Mouse (Mus musculus): Measurements from ENCODE around the gene Qars. TPM values are rescaled to one million over a fixed set of nuclear protein-coding genes. Genes with fewer than 3 reads are reported as not detected.

Gene Qars
- polyA plus RNA-seq, 1 experiment from 2014 or later = 66.4 TPM

- ATAC-seq (ENCODE audit: low FRiP score, low TSS enrichment) (peak; percentile 33; the same call in 1 of the 2 replicates), DNase-seq (ENCODE audit: low spot score) (peak; percentile 36)
- Histone ChIP-seq H3K9ac (ENCODE audit: low read length) (peak overlapping the region; percentile 41; the same call in 1 of the 2 replicates), H3K36me3 (ENCODE audit: control insufficient read depth, insufficient read depth, low read length) (peaks cover 14% of the 10 kb centered on the region; the same call in 1 of the 2 replicates), H3K4me3 (ENCODE audit: low read depth, low read length) (no peak overlapping the region), H3K27ac (replicated peaks) (peak overlapping the region; percentile 93), H3K4me1 (replicated peaks; ENCODE audit: control insufficient read depth, insufficient read depth) (peaks cover 3% of the 10 kb centered on the region; the same call in 1 of the 2 replicates), H3K4me2 (replicated peaks; ENCODE audit: low read depth) (peak overlapping the region; percentile 63), H3K9me3 (ENCODE audit: control insufficient read depth, low read length) (no peaks in the 10 kb centered on the region), H3K27me3 (ENCODE audit: control insufficient read depth, insufficient read depth, low read length) (no peaks in the 10 kb centered on the region)
- WGBS = 32% methylated on average over 10 of the region's 10 CpGs
- TF ChIP-seq EP300 (optimal IDR thresholded peaks at IDR 0.05) (no peak), CTCF (IDR thresholded peaks at IDR 0.05; ENCODE audit: low read depth) (no peak)
Measured at GRCm38 (mm10) chr9:108462192-108462591, 45.3 kb upstream of the Qars start.

DNA sequence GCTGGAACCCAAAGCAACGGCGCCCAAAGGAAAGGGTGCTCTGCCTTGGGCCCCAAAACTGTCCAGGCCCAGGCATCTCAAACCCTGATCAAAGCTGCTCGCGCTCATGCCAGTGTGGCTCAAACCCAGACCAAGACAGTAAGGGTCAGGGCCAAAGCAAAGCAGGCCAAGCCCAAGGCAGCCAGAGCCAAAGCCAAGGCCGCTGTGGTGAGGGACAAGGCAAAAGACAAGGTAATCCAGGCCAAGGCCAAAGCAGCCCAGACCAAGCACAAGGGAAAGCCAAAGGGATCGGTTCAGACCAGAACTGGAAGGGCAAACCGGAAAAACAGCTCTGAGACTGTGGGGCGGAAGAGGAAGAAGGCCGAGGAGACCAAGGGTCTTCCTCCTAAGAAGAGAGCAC lies 43.8 kb upstream of the Qars start:
- peaks cover 3% of the 10 kb centered on the region; the same call in 1 of the 2 replicates for H3K4me1 ChIP-seq (replicated peaks; ENCODE audit: control insufficient read depth, insufficient read depth)
- no peaks in the 10 kb centered on the region for H3K9me3 ChIP-seq (ENCODE audit: control insufficient read depth, low read length)
- H3K4me2 ChIP-seq (replicated peaks; ENCODE audit: low read depth) = no peak overlapping the region
- H3K27me3 ChIP-seq (ENCODE audit: control insufficient read depth, insufficient read depth, low read length) = no peaks in the 10 kb centered on the region
- H3K9ac ChIP-seq (ENCODE audit: low read length) = no peak overlapping the region
- DNase-seq (ENCODE audit: low spot score) = no peak
- H3K36me3 ChIP-seq (ENCODE audit: control insufficient read depth, insufficient read depth, low read length) = peaks cover 14% of the 10 kb centered on the region; the same call in 1 of the 2 replicates
- no peak overlapping the region for H3K27ac ChIP-seq (replicated peaks)
- H3K4me3 ChIP-seq (ENCODE audit: low read depth, low read length) = no peak overlapping the region
- 93% methylated on average over 9 of the region's 9 CpGs for WGBS
- no peak for TF ChIP-seq CTCF (IDR thresholded peaks at IDR 0.05; ENCODE audit: low read depth)
- no peak for TF ChIP-seq EP300 (optimal IDR thresholded peaks at IDR 0.05)
- ATAC-seq (ENCODE audit: low FRiP score, low TSS enrichment) = no peak

- DNase-seq (ENCODE audit: low spot score) (no peak), ATAC-seq (ENCODE audit: low FRiP score, low TSS enrichment) (no peak)
- TF ChIP-seq EP300 (optimal IDR thresholded peaks at IDR 0.05) (no peak), CTCF (IDR thresholded peaks at IDR 0.05; ENCODE audit: low read depth) (no peak)
- H3K4me1 ChIP-seq (replicated peaks; ENCODE audit: control insufficient read depth, insufficient read depth) = peaks cover 3% of the 10 kb centered on the region; the same call in 1 of the 2 replicates
- no peaks in the 10 kb centered on the region for H3K9me3 ChIP-seq (ENCODE audit: control insufficient read depth, low read length)
- H3K4me2 ChIP-seq (replicated peaks; ENCODE audit: low read depth) = no peak overlapping the region
- H3K4me3 ChIP-seq (ENCODE audit: low read depth, low read length) = no peak overlapping the region
- peaks cover 14% of the 10 kb centered on the region; the same call in 1 of the 2 replicates for H3K36me3 ChIP-seq (ENCODE audit: control insufficient read depth, insufficient read depth, low read length)
- H3K27ac ChIP-seq (replicated peaks) = no peak overlapping the region
- 91% methylated on average over 2 of the region's 2 CpGs for WGBS
- H3K9ac ChIP-seq (ENCODE audit: low read length) = no peak overlapping the region
- no peaks in the 10 kb centered on the region for H3K27me3 ChIP-seq (ENCODE audit: control insufficient read depth, insufficient read depth, low read length)
Measured at GRCm38 (mm10) chr9:108466219-108466618, 41.3 kb upstream of the Qars start.

GRCm38 (mm10) chr9:108469430-108469829 lies 38.1 kb upstream of the Qars start:
- Histone ChIP-seq H3K4me1 (replicated peaks; ENCODE audit: control insufficient read depth, insufficient read depth) (no peaks in the 10 kb centered on the region), H3K4me3 (ENCODE audit: low read depth, low read length) (no peak overlapping the region), H3K27ac (replicated peaks) (no peak overlapping the region), H3K9ac (ENCODE audit: low read length) (no peak overlapping the region), H3K36me3 (ENCODE audit: control insufficient read depth, insufficient read depth, low read length) (peaks cover 3% of the 10 kb centered on the region; the same call in 1 of the 2 replicates), H3K9me3 (ENCODE audit: control insufficient read depth, low read length) (no peaks in the 10 kb centered on the region), H3K27me3 (ENCODE audit: control insufficient read depth, insufficient read depth, low read length) (no peaks in the 10 kb centered on the region), H3K4me2 (replicated peaks; ENCODE audit: low read depth) (no peak overlapping the region)
- DNase-seq (ENCODE audit: low spot score) (no peak), ATAC-seq (ENCODE audit: low FRiP score, low TSS enrichment) (no peak)
- 64% methylated on average over 5 of the region's 5 CpGs for WGBS
- TF ChIP-seq EP300 (optimal IDR thresholded peaks at IDR 0.05) (no peak), CTCF (IDR thresholded peaks at IDR 0.05; ENCODE audit: low read depth) (no peak)

- Histone ChIP-seq H3K4me3 (ENCODE audit: low read depth, low read length) (no peak overlapping the region), H3K9ac (ENCODE audit: low read length) (no peak overlapping the region), H3K27me3 (ENCODE audit: control insufficient read depth, insufficient read depth, low read length) (no peaks in the 10 kb centered on the region), H3K4me1 (replicated peaks; ENCODE audit: control insufficient read depth, insufficient read depth) (no peaks in the 10 kb centered on the region), H3K9me3 (ENCODE audit: control insufficient read depth, low read length) (no peaks in the 10 kb centered on the region), H3K36me3 (ENCODE audit: control insufficient read depth, insufficient read depth, low read length) (peaks cover 3% of the 10 kb centered on the region; the same call in 1 of the 2 replicates), H3K27ac (replicated peaks) (no peak overlapping the region), H3K4me2 (replicated peaks; ENCODE audit: low read depth) (no peak overlapping the region)
- no peak for DNase-seq (ENCODE audit: low spot score)
- TF ChIP-seq CTCF (IDR thresholded peaks at IDR 0.05; ENCODE audit: low read depth) (no peak), EP300 (optimal IDR thresholded peaks at IDR 0.05) (no peak)
- WGBS = 48% methylated on average over 4 of the region's 4 CpGs
- no peak for ATAC-seq (ENCODE audit: low FRiP score, low TSS enrichment)
Measured at GRCm38 (mm10) chr9:108469845-108470244, 37.7 kb upstream of the Qars start.

- no peaks in the 10 kb centered on the region for H3K36me3 ChIP-seq (ENCODE audit: control insufficient read depth, insufficient read depth, low read length)
- 56% methylated on average over 1 of the region's 1 CpGs for WGBS
- no peak for ATAC-seq (ENCODE audit: low FRiP score, low TSS enrichment)
- DNase-seq (ENCODE audit: low spot score) = no peak
- H3K9ac ChIP-seq (ENCODE audit: low read length) = no peak overlapping the region
- H3K27me3 ChIP-seq (ENCODE audit: control insufficient read depth, insufficient read depth, low read length) = no peaks in the 10 kb centered on the region
- 0 out of 2 replicates have a peak, but pooled peaks cover 2% of the 10 kb centered on the region for H3K4me1 ChIP-seq (replicated peaks; ENCODE audit: control insufficient read depth, insufficient read depth)
- H3K4me2 ChIP-seq (replicated peaks; ENCODE audit: low read depth) = no peak overlapping the region
- H3K9me3 ChIP-seq (ENCODE audit: control insufficient read depth, low read length) = no peaks in the 10 kb centered on the region
- TF ChIP-seq EP300 (optimal IDR thresholded peaks at IDR 0.05) = no peak
- peak; percentile 31; the same call in 1 of the 2 replicates for TF ChIP-seq CTCF (IDR thresholded peaks at IDR 0.05; ENCODE audit: low read depth)
- H3K27ac ChIP-seq (replicated peaks) = no peak overlapping the region
- no peak overlapping the region for H3K4me3 ChIP-seq (ENCODE audit: low read depth, low read length)
Measured at GRCm38 (mm10) chr9:108474528-108474927, 33.0 kb upstream of the Qars start.

Data from stomach, postnatal 0 days (tissue).